Mouse (Mus musculus) gastrocnemius, postnatal 25 days (tissue): ENCODE results near the gene Ccdc61. TPM values are rescaled to one million over a fixed set of nuclear protein-coding genes. Genes with fewer than 3 reads are reported as not detected.
A peak's percentile ranks its signal among the peaks of the same experiment; 100 is the strongest.

Source experiments
- DNase-seq: peaks from one replicate; pipeline ENCODE4 v3.0.0; 2022
- total RNA-seq, 2 experiments: library from RNA; stranded (reverse); gene quantifications; 1 replicate in 1 of 2; 2 replicates in 1 of 2; pipeline ENCODE4 v1.2.3; 2021

The Ccdc61 gene
- total RNA-seq, 2 experiments from 2014 or later, result 5.2 to 6.5 TPM

- peak; percentile 25 for DNase-seq
These were observed 51.8 kb downstream of the Ccdc61 start for GRCm38 (mm10) chr7:18858310-18858916.

GRCm38 (mm10) chr7:18848395-18848794, 61.8 kb downstream of the Ccdc61 start:
- no peak for DNase-seq

GRCm38 (mm10) chr7:18844811-18845210, 65.4 kb downstream of the Ccdc61 start:
- no peak for DNase-seq

GRCm38 (mm10) chr7:18841174-18841567, 69.0 kb downstream of the Ccdc61 start:
- DNase-seq, result no peak

Other genes with a start within 250 kb of the Ccdc61 start
- not detected for gene Psg20, start 224.2 kb downstream of the Ccdc61 start, total RNA-seq
- not detected for gene Psg22, start 192.3 kb downstream of the Ccdc61 start, total RNA-seq
- not detected for gene Psg19, start 111.9 kb downstream of the Ccdc61 start, total RNA-seq
- gene Psg17, start 88.8 kb downstream of the Ccdc61 start, total RNA-seq, result not detected
- 1 to 10 TPM; 2.8 to 3.4 TPM for gene Mill2, start 70.4 kb downstream of the Ccdc61 start, total RNA-seq
- under 1 TPM; 0.51 to 0.67 TPM for gene Pglyrp1, start 39.1 kb downstream of the Ccdc61 start, total RNA-seq
- 1 to 10 TPM; 1.7 to 2.1 TPM for gene Nova2, start 15.5 kb upstream of the Ccdc61 start, total RNA-seq
- gene Nanos2, start 77.0 kb upstream of the Ccdc61 start, total RNA-seq, result not detected
- 1 to 10 TPM; 4.3 to 4.9 TPM for gene Mypop, start 80.8 kb upstream of the Ccdc61 start, total RNA-seq
- gene Irf2bp1, start 93.6 kb upstream of the Ccdc61 start, total RNA-seq, result 10 to 100 TPM; 13.7 to 14.3 TPM
- gene Foxa3, start 113.1 kb upstream of the Ccdc61 start, total RNA-seq, result not detected
- gene Sympk, start 114.0 kb upstream of the Ccdc61 start, total RNA-seq, result 10 to 100 TPM; 56.6 to 59.4 TPM
- gene Rsph6a, start 144.3 kb upstream of the Ccdc61 start, total RNA-seq, result not detected
- 10 to 100 TPM; 22.4 to 22.7 TPM for gene Dmwd, start 165.8 kb upstream of the Ccdc61 start, total RNA-seq
- 100 to 1,000 TPM; 315 to 350 TPM for gene Dmpk, start 173.4 kb upstream of the Ccdc61 start, total RNA-seq
- gene Six5, start 184.2 kb upstream of the Ccdc61 start, total RNA-seq, result 1 to 10 TPM; 2.0 to 2.7 TPM
- gene Gm4969, start 208.0 kb upstream of the Ccdc61 start, total RNA-seq, result not detected
- 1 to 10 TPM; 2.9 TPM for gene Fbxo46, start 209.4 kb upstream of the Ccdc61 start, total RNA-seq
- 1 to 10 TPM; 2.3 to 2.5 TPM for gene Qpctl, start 238.9 kb upstream of the Ccdc61 start, total RNA-seq
- gene Snrpd2, start 239.3 kb upstream of the Ccdc61 start, total RNA-seq, result 10 to 100 TPM; 48.2 to 50.0 TPM